Mouse (Mus musculus): ENCODE measurements around the gene Ces1e.

Ces1e gene

DNA sequence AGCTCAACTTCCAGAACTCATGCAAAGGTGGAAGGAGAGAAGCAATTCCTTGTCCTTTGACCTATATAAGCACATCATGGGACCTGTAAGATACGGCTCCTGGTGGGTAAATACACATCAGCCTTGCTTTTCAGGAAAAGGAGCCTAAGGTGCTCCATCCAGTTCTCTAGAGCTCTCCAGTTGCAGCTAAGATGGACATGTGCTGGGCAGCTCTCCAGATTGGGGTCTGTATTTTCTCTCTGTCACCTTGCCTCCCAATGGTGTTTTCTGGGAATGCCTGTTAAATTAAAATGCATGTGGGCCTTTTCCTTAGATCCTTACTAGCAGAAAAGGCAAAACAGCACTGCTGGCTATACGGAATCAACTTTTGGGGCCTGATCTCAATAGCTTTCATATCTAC lies 54.9 kb downstream of the Ces1e start:
- no peak for DNase-seq

- no peak for DNase-seq
Observed at GRCm38 (mm10) chr8:93171846-93172590, 57.4 kb downstream of the Ces1e start.

DNA sequence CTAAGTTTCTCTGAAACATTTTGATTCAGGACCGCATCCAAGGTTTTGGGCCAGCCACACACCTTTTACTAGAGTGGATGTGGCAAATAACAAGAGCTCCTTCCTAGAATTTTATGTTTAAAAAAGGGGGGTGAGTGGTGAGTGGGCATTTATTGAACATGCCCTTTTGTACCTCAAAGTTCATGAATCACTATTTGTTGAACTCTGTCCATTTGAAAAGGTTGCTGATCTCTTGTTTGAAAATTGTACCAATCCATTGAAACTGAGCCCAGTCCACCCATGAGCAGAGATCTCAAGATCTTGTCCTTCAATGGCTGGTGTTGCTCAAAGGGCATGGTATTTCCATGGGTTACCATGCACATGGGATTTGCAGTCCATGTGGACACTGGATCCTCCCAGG lies 66.1 kb downstream of the Ces1e start:
- no peak for DNase-seq

DNA sequence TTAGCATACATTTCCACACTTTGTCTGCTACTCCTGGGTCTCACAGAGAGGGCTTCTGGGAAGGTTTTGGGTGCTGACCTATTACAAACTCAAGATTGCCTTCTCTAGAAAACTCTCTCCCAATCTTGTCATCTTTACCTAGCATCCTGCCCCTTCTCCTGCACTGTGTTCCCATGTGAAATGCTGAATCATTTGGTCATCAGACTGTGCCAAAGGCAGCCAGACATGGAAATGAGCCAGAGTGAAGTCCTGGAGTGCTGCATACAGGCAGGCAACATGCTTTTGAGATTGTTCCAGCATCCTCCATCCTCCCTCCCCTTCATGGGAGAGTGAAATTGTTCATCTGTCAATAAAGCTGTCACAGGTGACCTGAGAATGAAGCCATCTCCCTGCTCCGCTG lies 78.0 kb downstream of the Ces1e start:
- no peak for DNase-seq

Measured in kidney, adult 8-10 months (tissue).